Mouse (Mus musculus): ENCODE measurements around the gene Praf2.

The Praf2 gene

GRCm38 (mm10) chrX:7778450-7779244 lies 50.4 kb downstream of the Praf2 start:
- DNase-seq (ENCODE audit: low spot score in 2 of 2) = no peak

GRCm38 (mm10) chrX:7779294-7779693 lies 51.1 kb downstream of the Praf2 start:
- DNase-seq (ENCODE audit: low spot score in 2 of 2) = no peak

All from right cerebral cortex, adult 2 months (tissue).